Mouse (Mus musculus) kidney, adult 2 months (tissue): ENCODE results near the gene Fli1. TPM values are rescaled to one million over a fixed set of nuclear protein-coding genes. Genes with fewer than 3 reads are reported as not detected.

ENCODE experiments used
- DNase-seq: peaks from one replicate; pipeline ENCODE4 v3.0.0; 2021
- H3K27ac ChIP-seq: fragments of 200-500 bp; 2 replicates; pipeline ENCODE4 v1.5.1; 2012; ENCODE audit warnings: low read depth, low read length, control low read depth, inconsistent platforms; ENCODE audit not compliant: insufficient read depth
- H3K27me3 ChIP-seq: fragments of 200-500 bp; replicated peaks from 2 replicates; pipeline ENCODE4 v1.6.1; 2012; ENCODE audit warnings: mild to moderate bottlenecking, moderate library complexity, low read length, inconsistent platforms; ENCODE audit not compliant: control insufficient read depth, insufficient read depth
- H3K36me3 ChIP-seq: fragments of 200-500 bp; 2 replicates; pipeline ENCODE4 v1.6.1; 2012; ENCODE audit warnings: mild to moderate bottlenecking, moderate library complexity, low read length, inconsistent platforms; ENCODE audit not compliant: control insufficient read depth, insufficient read depth
- H3K4me1 ChIP-seq: fragments of 200-500 bp; 2 replicates; pipeline ENCODE4 v1.6.1; 2011; ENCODE audit warnings: low read length; ENCODE audit not compliant: control insufficient read depth, insufficient read depth
- H3K4me3 ChIP-seq: fragments of 200-500 bp; 2 replicates; pipeline ENCODE4 v1.5.1; 2011; ENCODE audit warnings: mild to moderate bottlenecking, low read depth, low read length, control low read depth; ENCODE audit not compliant: insufficient read depth
- CTCF ChIP-seq: fragments of 200-500 bp; conservative IDR thresholded peaks from 2 replicates; pipeline ENCODE4 v1.5.1; 2011; ENCODE audit warnings: low read depth, mild to moderate bottlenecking, control low read depth, low read length, moderate library complexity, mixed read lengths; ENCODE audit not compliant: insufficient read depth, insufficient read length
- POLR2A ChIP-seq: fragments of 200-500 bp; IDR thresholded peaks from one replicate; pipeline ENCODE4 v1.6.1; 2011; ENCODE audit warnings: low read depth, low read length, control low read depth
- WGBS: fragments of 180-500 bp; shearing (Covaris S2); methylation state at CpG from one replicate; pipeline ENCODE4 v1.1.7; 2018; 5-methylcytosine and 5-hydroxymethylcytosine counted together
- polyA plus RNA-seq: library from polyadenylated mRNA; depleted of rRNA; stranded (reverse); fragments of >200 nt; gene quantifications from 2 replicates; pipeline ENCODE4 v1.2.3, GENCODE M21; 2012

Fli1 gene
- polyA plus RNA-seq, 1 experiment = 9.6 TPM

- H3K36me3 ChIP-seq = no peaks in the 10 kb centered on the region
Observed at GRCm38 (mm10) chr9:32450161-32450560, 92.5 kb downstream of the Fli1 start.

GRCm38 (mm10) chr9:32448766-32449165 lies 93.9 kb downstream of the Fli1 start:
- DNase-seq = no peak
- 91% methylated on average over 5 of the region's 5 CpGs for WGBS
- Histone ChIP-seq H3K27ac (no peak overlapping the region), H3K36me3 (no peaks in the 10 kb centered on the region), H3K27me3 (no peaks in the 10 kb centered on the region), H3K4me1 (no peaks in the 10 kb centered on the region), H3K4me3 (no peak overlapping the region)
- no peak for TF ChIP-seq CTCF
- no peak for TF ChIP-seq POLR2A

More at GRCm38 (mm10) chr9:32450161-32450560, 92.5 kb downstream of the Fli1 start:
- TF ChIP-seq POLR2A = no peak
- Histone ChIP-seq H3K4me3 (no peak overlapping the region), H3K27ac (no peak overlapping the region), H3K4me1 (no peaks in the 10 kb centered on the region), H3K27me3 (no peaks in the 10 kb centered on the region)
- WGBS = 57% methylated on average over 7 of the region's 7 CpGs
- DNase-seq = no peak

GRCm38 (mm10) chr9:32445789-32446188 lies 96.9 kb downstream of the Fli1 start:
- 61% methylated on average over 3 of the region's 3 CpGs for WGBS
- DNase-seq = no peak
- no peaks in the 10 kb centered on the region for H3K4me1 ChIP-seq
- no peak overlapping the region for H3K27ac ChIP-seq
- TF ChIP-seq CTCF (peak; percentile 32; the same call in 1 of the 2 replicates), POLR2A (no peak)
- no peaks in the 10 kb centered on the region for H3K36me3 ChIP-seq
- no peak overlapping the region for H3K4me3 ChIP-seq
- no peaks in the 10 kb centered on the region for H3K27me3 ChIP-seq

GRCm38 (mm10) chr9:32444453-32445201 lies 98.0 kb downstream of the Fli1 start:
- 77% methylated on average over 6 of the region's 6 CpGs for WGBS

GRCm38 (mm10) chr9:32443817-32444216 lies 98.8 kb downstream of the Fli1 start:
- 62% methylated on average over 6 of the region's 6 CpGs for WGBS
- H3K27ac ChIP-seq = no peak overlapping the region
- no peak overlapping the region for H3K4me3 ChIP-seq
- H3K36me3 ChIP-seq = no peaks in the 10 kb centered on the region
- no peak for DNase-seq
- no peaks in the 10 kb centered on the region for H3K27me3 ChIP-seq
- TF ChIP-seq CTCF = no peak
- TF ChIP-seq POLR2A = no peak
- no peaks in the 10 kb centered on the region for H3K4me1 ChIP-seq

More at GRCm38 (mm10) chr9:32444453-32445201, 98.0 kb downstream of the Fli1 start:
- no peaks in the 10 kb centered on the region for H3K4me1 ChIP-seq
- H3K36me3 ChIP-seq = no peaks in the 10 kb centered on the region
- no peak for DNase-seq
- no peak overlapping the region for H3K4me3 ChIP-seq
- no peaks in the 10 kb centered on the region for H3K27me3 ChIP-seq
- TF ChIP-seq CTCF (no peak), POLR2A (no peak)
- no peak overlapping the region for H3K27ac ChIP-seq

GRCm38 (mm10) chr9:32443115-32443514 lies 99.5 kb downstream of the Fli1 start:
- H3K4me3 ChIP-seq = no peak overlapping the region
- H3K27me3 ChIP-seq = no peaks in the 10 kb centered on the region
- no peak overlapping the region for H3K27ac ChIP-seq
- DNase-seq = no peak
- no peaks in the 10 kb centered on the region for H3K36me3 ChIP-seq
- 87% methylated on average over 3 of the region's 3 CpGs for WGBS
- no peak for TF ChIP-seq POLR2A
- TF ChIP-seq CTCF = no peak
- H3K4me1 ChIP-seq = no peaks in the 10 kb centered on the region

GRCm38 (mm10) chr9:32434241-32435213 lies 108.1 kb downstream of the Fli1 start:
- WGBS = 87% methylated on average over 19 of the region's 19 CpGs
- TF ChIP-seq CTCF = no peak

More at GRCm38 (mm10) chr9:32434241-32435213, 108.1 kb downstream of the Fli1 start:
- no peak overlapping the region for H3K27ac ChIP-seq
- no peak for DNase-seq
- no peaks in the 10 kb centered on the region for H3K4me1 ChIP-seq
- no peaks in the 10 kb centered on the region for H3K27me3 ChIP-seq
- no peak overlapping the region for H3K4me3 ChIP-seq
- no peaks in the 10 kb centered on the region for H3K36me3 ChIP-seq
